Mouse (Mus musculus) G1E (cell line): ENCODE data around the gene Gprc5c.

Experiments used
- CTCF ChIP-seq: IDR thresholded peaks from 2 replicates; pipeline ENCODE4 v1.5.1; 2012; ENCODE audit warnings: low read depth, low read length, inconsistent platforms, mixed read lengths
- GATA1 ChIP-seq: IDR thresholded peaks from 2 replicates; pipeline ENCODE4 v1.6.1; 2012; ENCODE audit warnings: borderline replicate concordance, low read length, inconsistent platforms, mixed read lengths

DNA sequence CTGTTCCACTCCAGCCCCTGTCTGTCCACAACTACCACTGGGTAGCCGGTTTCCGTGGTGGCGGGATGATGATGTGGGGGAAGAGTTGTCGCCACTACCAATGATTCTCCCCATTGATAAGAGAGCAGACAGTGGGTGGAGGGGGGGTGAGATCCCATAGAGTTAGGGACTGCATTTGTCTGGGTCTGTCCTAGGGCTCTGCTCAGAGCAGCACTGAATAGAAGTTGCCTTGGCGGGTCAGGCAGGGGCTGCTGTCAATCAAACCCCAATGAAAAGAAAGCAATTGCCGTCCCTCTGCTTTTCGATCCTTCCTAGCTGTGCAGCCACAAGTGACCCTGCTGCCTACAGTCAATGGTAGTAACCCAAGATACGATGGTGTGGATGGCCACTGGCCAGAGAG, 47.0 kb upstream of the Gprc5c start:
- TF ChIP-seq CTCF (no peak), GATA1 (no peak)
